Mouse (Mus musculus) hindbrain, embryonic 13.5 days (tissue): ENCODE results near the gene Slc5a1. TPM values are rescaled to one million over a fixed set of nuclear protein-coding genes. Genes with fewer than 3 reads are reported as not detected.

ENCODE experiments used
- polyA plus RNA-seq: library from polyadenylated mRNA; unstranded; fragments of >200 nt; fragmentation: Nextera tagmentation; extraction: Ambion mirVana; gene quantifications from 2 replicates; pipeline ENCODE4 v1.2.1, GENCODE M21; 2015

The Slc5a1 gene
- polyA plus RNA-seq, 1 experiment from 2014 or later = 0.04 TPM

Other genes starting within 250 kb of the Slc5a1 start
- gene Prr14l, start 250.0 kb upstream of the Slc5a1 start, polyA plus RNA-seq = 12.2 and 15.5 TPM in 2 replicates
- 28.6 and 31.4 TPM in 2 replicates for gene Depdc5, start 240.5 kb upstream of the Slc5a1 start, polyA plus RNA-seq
- 613 and 627 TPM in 2 replicates for gene Ywhah, start 85.4 kb upstream of the Slc5a1 start, polyA plus RNA-seq
- gene Spon2, start 114.2 kb downstream of the Slc5a1 start, polyA plus RNA-seq = 2.8 and 3.0 TPM in 2 replicates
- gene Ctbp1, start 170.8 kb downstream of the Slc5a1 start, polyA plus RNA-seq = 503 and 515 TPM in 2 replicates
- gene Maea, start 231.3 kb downstream of the Slc5a1 start, polyA plus RNA-seq = 122 and 123 TPM in 2 replicates